Mouse (Mus musculus) kidney, embryonic 16.5 days (tissue): Measurements from ENCODE around the gene Gm1604a. TPM values are rescaled to one million over a fixed set of nuclear protein-coding genes. Genes with fewer than 3 reads are reported as not detected.
A peak's percentile ranks its signal among the peaks of the same experiment; 100 is the strongest.
"Not testable (repeated sequence)": the region's sequence is repeated elsewhere in the genome, so short reads cannot be mapped to it uniquely, and the experiment has no call there.

Experiments
- ATAC-seq: fragments of 200-750 bp; cut with Nextera tagmentation; 2 replicates; pipeline ENCODE4 v1.8.0; 2017; ENCODE audit warnings: moderate TSS enrichment; ENCODE audit not compliant: low FRiP score, low TSS enrichment
- H3K27ac ChIP-seq: fragments of 300-500 bp; sonication (generic); 2 replicates; pipeline ENCODE4 v1.5.1; 2014; ENCODE audit warnings: low read length
- H3K27me3 ChIP-seq: fragments of 300-500 bp; sonication (generic); 2 replicates; pipeline ENCODE4 v1.6.1; 2014; ENCODE audit warnings: low read length, control low read depth, mixed read lengths; ENCODE audit not compliant: insufficient read depth
- H3K36me3 ChIP-seq: fragments of 300-500 bp; sonication (generic); 2 replicates; pipeline ENCODE4 v1.6.1; 2014; ENCODE audit warnings: low read length, control low read depth, mixed read lengths; ENCODE audit not compliant: insufficient read depth
- H3K4me1 ChIP-seq: fragments of 300-500 bp; sonication (generic); 2 replicates; pipeline ENCODE4 v1.6.1; 2014; ENCODE audit warnings: low read length, control low read depth, mixed read lengths; ENCODE audit not compliant: insufficient read depth
- H3K4me2 ChIP-seq: fragments of 300-500 bp; sonication (generic); replicated peaks from 2 replicates; pipeline ENCODE4 v1.6.1; 2014; ENCODE audit warnings: low read depth, low read length
- H3K4me3 ChIP-seq: fragments of 300-500 bp; sonication (generic); 2 replicates; pipeline ENCODE4 v1.5.1; 2014; ENCODE audit warnings: mild to moderate bottlenecking, low read length
- H3K9ac ChIP-seq: fragments of 300-500 bp; sonication (generic); replicated peaks from 2 replicates; pipeline ENCODE4 v1.6.1; 2014; ENCODE audit warnings: low read length
- H3K9me3 ChIP-seq: fragments of 300-500 bp; sonication (generic); 2 replicates; pipeline ENCODE4 v1.6.1; 2016; ENCODE audit warnings: low read length, control low read depth
- WGBS: fragments of 180-500 bp; shearing (Covaris S2); extraction: QIAGEN DNeasy Blood & Tissue Kit; methylation state at CpG from one replicate; pipeline ENCODE4 v1.1.7; 2014; 5-methylcytosine and 5-hydroxymethylcytosine counted together
- polyA plus RNA-seq: library from polyadenylated mRNA; unstranded; fragments of >200 nt; fragmentation: Nextera tagmentation; extraction: Ambion mirVana; gene quantifications from 2 replicates; pipeline ENCODE4 v1.2.1, GENCODE M21; 2015

Gene Gm1604a
- polyA plus RNA-seq, 1 experiment from 2014 or later = not detected

- not testable (repeated sequence) for ATAC-seq, H3K4me1 ChIP-seq, H3K36me3 ChIP-seq, H3K9ac ChIP-seq, H3K27ac ChIP-seq, H3K9me3 ChIP-seq, H3K4me3 ChIP-seq, H3K4me2 ChIP-seq, H3K27me3 ChIP-seq
- 80% methylated on average over 2 of the region's 4 CpGs for WGBS
Measured at GRCm38 (mm10) chr17:7068997-7069539, 43.7 kb downstream of the Gm1604a start.

GRCm38 (mm10) chr17:7069561-7070240 is 44.3 kb downstream of the Gm1604a start:
- H3K9ac ChIP-seq, H3K4me2 ChIP-seq, H3K4me3 ChIP-seq, ATAC-seq, H3K27me3 ChIP-seq, H3K36me3 ChIP-seq, H3K27ac ChIP-seq, H3K9me3 ChIP-seq, H3K4me1 ChIP-seq: not testable (repeated sequence)
- 84% methylated on average over 5 of the region's 7 CpGs for WGBS

GRCm38 (mm10) chr17:7074494-7074893 is 49.1 kb downstream of the Gm1604a start:
- not testable (repeated sequence) for H3K4me3 ChIP-seq, H3K27ac ChIP-seq, H3K4me2 ChIP-seq, H3K4me1 ChIP-seq, H3K27me3 ChIP-seq, H3K9ac ChIP-seq, H3K36me3 ChIP-seq, H3K9me3 ChIP-seq
- WGBS = 34% methylated on average over 3 of the region's 3 CpGs
- ATAC-seq = peak; percentile 25; the same call in 1 of the 2 replicates

- not testable (repeated sequence) for ATAC-seq, H3K36me3 ChIP-seq, H3K9ac ChIP-seq, H3K4me1 ChIP-seq, H3K27ac ChIP-seq, H3K4me3 ChIP-seq, H3K4me2 ChIP-seq, H3K27me3 ChIP-seq, H3K9me3 ChIP-seq
- WGBS = 88% methylated on average over 5 of the region's 6 CpGs
Measured at GRCm38 (mm10) chr17:7075519-7075918, 50.2 kb downstream of the Gm1604a start.

GRCm38 (mm10) chr17:7079558-7079957 is 54.2 kb downstream of the Gm1604a start:
- H3K4me1 ChIP-seq, H3K4me3 ChIP-seq, H3K9me3 ChIP-seq, H3K4me2 ChIP-seq, H3K36me3 ChIP-seq, H3K27ac ChIP-seq, H3K27me3 ChIP-seq, ATAC-seq, H3K9ac ChIP-seq: not testable (repeated sequence)
- 6% methylated on average over 1 of the region's 4 CpGs for WGBS

GRCm38 (mm10) chr17:7084523-7084922 is 59.2 kb downstream of the Gm1604a start:
- not testable (repeated sequence) for H3K36me3 ChIP-seq, ATAC-seq, H3K27ac ChIP-seq, H3K9ac ChIP-seq, H3K4me1 ChIP-seq, H3K9me3 ChIP-seq, H3K27me3 ChIP-seq, H3K4me3 ChIP-seq, H3K4me2 ChIP-seq
- whole genome bisulfite sequencing = no CpG with 5 or more reads among the region's 5 CpGs

- not testable (repeated sequence) for ATAC-seq
- no CpG with 5 or more reads among the region's 12 CpGs for WGBS
Measured at GRCm38 (mm10) chr17:7085469-7086168, 60.3 kb downstream of the Gm1604a start.

GRCm38 (mm10) chr17:7086836-7087235 is 61.5 kb downstream of the Gm1604a start:
- H3K36me3 ChIP-seq, H3K4me3 ChIP-seq, H3K4me1 ChIP-seq, H3K27ac ChIP-seq, H3K4me2 ChIP-seq, H3K27me3 ChIP-seq, H3K9ac ChIP-seq, H3K9me3 ChIP-seq: not testable (repeated sequence)
- 0 out of 2 replicates have a peak, but pooled peaks have one; percentile 12 for ATAC-seq
- 40% methylated on average over 6 of the region's 8 CpGs for WGBS

More at GRCm38 (mm10) chr17:7085469-7086168, 60.3 kb downstream of the Gm1604a start:
- not testable (repeated sequence) for H3K27me3 ChIP-seq, H3K4me3 ChIP-seq, H3K4me1 ChIP-seq, H3K9me3 ChIP-seq, H3K36me3 ChIP-seq, H3K27ac ChIP-seq, H3K9ac ChIP-seq, H3K4me2 ChIP-seq

GRCm38 (mm10) chr17:7097835-7098519 is 72.6 kb downstream of the Gm1604a start:
- H3K27me3 ChIP-seq, ATAC-seq, H3K36me3 ChIP-seq, H3K4me2 ChIP-seq, H3K9me3 ChIP-seq, H3K4me3 ChIP-seq, H3K9ac ChIP-seq, H3K4me1 ChIP-seq, H3K27ac ChIP-seq: not testable (repeated sequence)
- no CpG with 5 or more reads among the region's 12 CpGs for WGBS

- H3K27ac ChIP-seq, H3K4me2 ChIP-seq, H3K4me1 ChIP-seq, ATAC-seq, H3K36me3 ChIP-seq, H3K9ac ChIP-seq, H3K27me3 ChIP-seq, H3K4me3 ChIP-seq, H3K9me3 ChIP-seq: not testable (repeated sequence)
- 74% methylated on average over 3 of the region's 10 CpGs for WGBS
Measured at GRCm38 (mm10) chr17:7099096-7099495, 73.7 kb downstream of the Gm1604a start.
